Mouse (Mus musculus) naive thymus-derived CD4-positive, alpha-beta T cell, adult 2 months (primary cell): Measurements from ENCODE around the gene Btbd35f7.
"Not testable (repeated sequence)": the region's sequence is repeated elsewhere in the genome, so short reads cannot be mapped to it uniquely, and the experiment has no call there.

Experiments
- DNase-seq: peaks from one replicate; pipeline ENCODE4 v3.0.0-alpha.2; 2011; ENCODE audit warnings: low read depth

Gene Btbd35f7

DNA sequence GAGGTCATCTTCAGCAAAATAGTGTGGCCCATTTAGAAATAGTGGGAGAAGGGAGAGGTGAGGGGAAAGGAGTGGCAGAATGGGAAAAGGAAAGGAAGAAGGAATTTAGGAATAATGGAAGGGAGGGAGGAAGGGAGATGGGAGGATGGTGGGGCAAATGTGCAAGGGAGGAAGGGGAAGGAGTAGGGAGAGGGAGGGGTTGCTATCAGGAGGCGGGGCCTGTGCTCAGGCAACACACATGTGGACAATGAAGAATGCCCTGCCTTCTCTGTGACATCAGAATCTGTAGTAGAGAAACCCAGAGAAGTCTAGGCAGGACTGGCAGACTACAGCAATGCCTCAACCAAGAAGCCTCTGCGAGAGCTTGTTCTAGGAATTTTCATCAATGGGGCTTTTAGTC, at the start of gene Btbd35f7:
TSS of gene Btbd35f7 (plus strand) at position 301 of the 400 bp plus-strand sequence.
- DNase-seq = not testable (repeated sequence)
